Mouse (Mus musculus) spleen, adult 2 months (tissue): ENCODE results near the gene Arfgef2.

Experiments
- CTCF ChIP-seq: fragments of 200-500 bp; IDR thresholded peaks from 2 replicates; pipeline ENCODE4 v1.5.1; 2011; ENCODE audit warnings: mild to moderate bottlenecking, inconsistent platforms; ENCODE audit not compliant: insufficient read depth, insufficient read length, insufficient replicate concordance; ENCODE audit errors: extremely low read depth
- POLR2A ChIP-seq: fragments of 200-500 bp; IDR thresholded peaks from 2 replicates; pipeline ENCODE4 v1.6.1; 2011; ENCODE audit warnings: low read depth, low read length, inconsistent platforms

- no peak for TF ChIP-seq POLR2A
- no peak for TF ChIP-seq CTCF
Measured at GRCm38 (mm10) chr2:166903719-166904282, 98.4 kb downstream of the Arfgef2 start.
